Mouse (Mus musculus) central nervous system, embryonic 11.5 days (tissue): ENCODE data around the gene Sdk2. TPM values are rescaled to one million over a fixed set of nuclear protein-coding genes. Genes with fewer than 3 reads are reported as not detected.

ENCODE experiments used
- polyA plus RNA-seq: library from polyadenylated mRNA; depleted of rRNA; stranded (reverse); fragments of >200 nt; gene quantifications from 2 replicates; pipeline ENCODE4 v1.2.3, GENCODE M21; 2012; rRNA removed

The Sdk2 gene
- 3.9 and 4.2 TPM in 2 replicates for polyA plus RNA-seq

GRCm38 (mm10) chr11:114066951-114067762 lies at the start of gene Sdk2:
Gene Sdk2 (minus strand): TSS chr11:114067046.

GRCm38 (mm10) chr11:113751484-113752084 lies 315.3 kb downstream of the Sdk2 start, which contains the start of gene Cdc42ep4:
Gene Cdc42ep4 (minus strand): TSS chr11:113751881.

